Mouse (Mus musculus): ENCODE data around the gene Pla2g12b. TPM values are rescaled to one million over a fixed set of nuclear protein-coding genes. Genes with fewer than 3 reads are reported as not detected.

Gene Pla2g12b
- 57.6 and 60.4 TPM in 2 replicates for polyA plus RNA-seq (2015; fragmentation: Nextera tagmentation; extraction: Ambion mirVana)

GRCm38 (mm10) chr10:59402899-59403792, at the start of gene Pla2g12b:
Pla2g12b (plus strand) TSS chr10:59403660.
- peak within 1 kb of the TSS; percentile 67 for H3K27ac ChIP-seq (ENCODE audit: low read length)
- WGBS (ENCODE audit: insufficient replicate concordance): 49% methylated on average over 21 of the region's 21 CpGs
- H3K4me1 ChIP-seq (ENCODE audit: control insufficient read depth, low read depth, low read length): no peaks in the 10 kb centered on the region; the same call in 1 of the 2 replicates
- H3K4me2 ChIP-seq (ENCODE audit: low read depth, low read length): peak within 1 kb of the TSS; percentile 42
- no peaks in the 10 kb centered on the region for H3K27me3 ChIP-seq (ENCODE audit: control insufficient read depth, insufficient read depth, low read depth, low read length)
- no peaks in the 10 kb centered on the region for H3K36me3 ChIP-seq (ENCODE audit: control insufficient read depth, insufficient read depth)
- ATAC-seq (ENCODE audit: low read depth): peak; percentile 91
- H3K4me3 ChIP-seq (ENCODE audit: low read depth, low read length): peak within 1 kb of the TSS; percentile 57
- H3K9ac ChIP-seq (ENCODE audit: low read depth, low read length): peak within 1 kb of the TSS; percentile 34
- no peaks in the 10 kb centered on the region for H3K9me3 ChIP-seq (replicated peaks; ENCODE audit: control insufficient read depth, low read length)

GRCm38 (mm10) chr10:59354120-59354519, 49.3 kb upstream of the Pla2g12b start:
- no peak overlapping the region for H3K4me2 ChIP-seq (ENCODE audit: low read depth, low read length)
- H3K9ac ChIP-seq (ENCODE audit: low read depth, low read length): no peak overlapping the region
- peaks cover 23% of the 10 kb centered on the region for H3K36me3 ChIP-seq (ENCODE audit: control insufficient read depth, insufficient read depth)
- no peak overlapping the region for H3K4me3 ChIP-seq (ENCODE audit: low read depth, low read length)
- no peaks in the 10 kb centered on the region; the same call in 1 of the 2 replicates for H3K4me1 ChIP-seq (ENCODE audit: control insufficient read depth, low read depth, low read length)
- WGBS (ENCODE audit: insufficient replicate concordance): 85% methylated on average over 12 of the region's 12 CpGs
- ATAC-seq (ENCODE audit: low read depth): no peak
- H3K27me3 ChIP-seq (ENCODE audit: control insufficient read depth, insufficient read depth, low read depth, low read length): no peaks in the 10 kb centered on the region
- H3K9me3 ChIP-seq (replicated peaks; ENCODE audit: control insufficient read depth, low read length): no peaks in the 10 kb centered on the region
- H3K27ac ChIP-seq (ENCODE audit: low read length): no peak overlapping the region

DNA sequence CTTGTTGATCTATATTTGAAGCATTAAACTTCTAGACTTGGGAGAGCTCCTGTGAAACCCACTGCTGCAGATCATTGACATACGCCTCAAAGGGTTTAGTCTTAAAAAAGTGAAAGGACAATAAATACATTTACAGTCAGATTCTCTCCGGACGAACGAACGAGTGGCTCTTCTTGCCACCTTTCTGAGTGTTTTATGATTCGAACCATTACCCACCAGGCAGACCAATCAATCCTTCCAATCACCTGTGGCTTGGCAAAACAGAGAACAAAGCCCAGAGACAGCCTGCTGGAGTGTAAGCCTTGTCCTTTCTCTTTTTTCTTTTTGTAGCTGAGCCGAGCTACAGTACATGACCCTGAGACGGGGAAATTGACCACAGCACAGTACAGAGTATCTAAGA, 48.4 kb upstream of the Pla2g12b start:
- Histone ChIP-seq H3K9ac (ENCODE audit: low read depth, low read length) (no peak overlapping the region), H3K9me3 (replicated peaks; ENCODE audit: control insufficient read depth, low read length) (no peaks in the 10 kb centered on the region), H3K27me3 (ENCODE audit: control insufficient read depth, insufficient read depth, low read depth, low read length) (no peaks in the 10 kb centered on the region), H3K4me2 (ENCODE audit: low read depth, low read length) (no peak overlapping the region), H3K27ac (ENCODE audit: low read length) (no peak overlapping the region), H3K36me3 (ENCODE audit: control insufficient read depth, insufficient read depth) (peaks cover 22% of the 10 kb centered on the region), H3K4me3 (ENCODE audit: low read depth, low read length) (no peak overlapping the region), H3K4me1 (ENCODE audit: control insufficient read depth, low read depth, low read length) (no peaks in the 10 kb centered on the region; the same call in 1 of the 2 replicates)
- no peak for ATAC-seq (ENCODE audit: low read depth)
- WGBS (ENCODE audit: insufficient replicate concordance): 81% methylated on average over 8 of the region's 8 CpGs

DNA sequence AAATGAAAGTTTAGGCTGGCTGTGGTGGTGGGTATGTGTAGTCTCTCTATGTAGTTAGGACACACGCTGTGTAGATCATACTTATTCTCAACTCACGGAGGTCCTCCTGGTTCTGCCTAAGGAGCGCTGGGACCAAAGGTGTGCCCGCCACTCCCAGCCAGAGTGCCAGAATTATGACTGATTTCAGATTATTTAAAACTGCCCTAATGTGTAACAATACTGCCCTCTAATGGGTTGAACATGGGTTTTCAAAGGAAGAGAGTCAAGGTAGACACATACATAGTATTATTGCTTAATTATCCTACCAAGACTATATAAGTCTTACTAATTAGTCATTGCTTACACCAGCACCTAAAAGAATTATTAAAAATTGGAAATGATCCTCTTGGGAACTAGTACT, 44.7 kb upstream of the Pla2g12b start:
- Histone ChIP-seq H3K4me3 (ENCODE audit: low read depth, low read length) (no peak overlapping the region), H3K27ac (ENCODE audit: low read length) (no peak overlapping the region), H3K36me3 (ENCODE audit: control insufficient read depth, insufficient read depth) (peaks cover 23% of the 10 kb centered on the region), H3K27me3 (ENCODE audit: control insufficient read depth, insufficient read depth, low read depth, low read length) (no peaks in the 10 kb centered on the region), H3K9ac (ENCODE audit: low read depth, low read length) (no peak overlapping the region), H3K4me1 (ENCODE audit: control insufficient read depth, low read depth, low read length) (peaks cover 3% of the 10 kb centered on the region), H3K9me3 (replicated peaks; ENCODE audit: control insufficient read depth, low read length) (no peaks in the 10 kb centered on the region), H3K4me2 (ENCODE audit: low read depth, low read length) (no peak overlapping the region)
- WGBS (ENCODE audit: insufficient replicate concordance): 73% methylated on average over 4 of the region's 4 CpGs
- ATAC-seq (ENCODE audit: low read depth): no peak

DNA sequence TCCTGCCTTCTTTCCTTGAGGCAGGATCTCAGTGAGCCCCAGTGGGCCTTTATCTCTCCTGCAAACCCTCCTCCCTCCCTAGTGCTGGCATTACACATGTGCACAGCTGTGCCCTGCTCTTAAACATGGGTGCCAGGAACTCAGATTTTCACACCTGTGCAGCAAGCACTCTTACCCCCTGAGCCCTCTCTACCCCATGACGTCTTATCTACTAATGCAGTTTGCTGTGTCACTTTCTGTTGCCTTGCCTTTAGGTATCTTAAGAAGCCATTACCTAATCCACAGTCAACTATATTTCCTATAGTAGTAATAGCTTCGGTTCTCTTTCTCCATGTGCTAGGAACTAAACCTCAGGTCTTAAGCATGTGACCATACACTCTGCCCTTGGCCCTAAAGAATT, 40.3 kb upstream of the Pla2g12b start:
- Histone ChIP-seq H3K9ac (ENCODE audit: low read depth, low read length) (no peak overlapping the region), H3K36me3 (ENCODE audit: control insufficient read depth, insufficient read depth) (peaks cover 13% of the 10 kb centered on the region), H3K27me3 (ENCODE audit: control insufficient read depth, insufficient read depth, low read depth, low read length) (no peaks in the 10 kb centered on the region), H3K9me3 (replicated peaks; ENCODE audit: control insufficient read depth, low read length) (no peaks in the 10 kb centered on the region), H3K27ac (ENCODE audit: low read length) (no peak overlapping the region), H3K4me1 (ENCODE audit: control insufficient read depth, low read depth, low read length) (peaks cover 6% of the 10 kb centered on the region), H3K4me2 (ENCODE audit: low read depth, low read length) (no peak overlapping the region), H3K4me3 (ENCODE audit: low read depth, low read length) (no peak overlapping the region)
- ATAC-seq (ENCODE audit: low read depth): peak; percentile 47; the same call in 1 of the 2 replicates
- 29% methylated on average over 2 of the region's 2 CpGs for WGBS (ENCODE audit: insufficient replicate concordance)

DNA sequence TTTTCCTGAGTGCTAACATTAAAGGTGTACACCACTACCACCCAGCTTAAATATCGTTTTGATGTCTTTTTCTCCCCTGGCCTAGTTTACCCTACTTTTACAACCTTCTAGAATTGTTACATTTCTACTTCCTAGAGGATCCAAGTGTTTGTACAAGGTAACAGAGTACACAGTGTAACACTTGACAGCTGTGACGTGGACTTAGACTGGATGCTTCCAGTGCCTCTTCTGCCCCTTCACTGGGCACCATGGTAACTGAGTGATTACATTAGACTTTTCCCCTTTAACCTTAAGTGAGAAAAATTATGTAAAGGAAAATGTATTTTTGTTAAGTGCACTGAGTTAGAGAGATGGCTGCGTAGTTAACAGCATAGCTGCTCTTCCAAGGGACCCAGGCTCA, 38.9 kb upstream of the Pla2g12b start:
- peaks cover 23% of the 10 kb centered on the region for H3K36me3 ChIP-seq (ENCODE audit: control insufficient read depth, insufficient read depth)
- WGBS (ENCODE audit: insufficient replicate concordance): 76% methylated on average over 3 of the region's 3 CpGs
- no peak for ATAC-seq (ENCODE audit: low read depth)

DNA sequence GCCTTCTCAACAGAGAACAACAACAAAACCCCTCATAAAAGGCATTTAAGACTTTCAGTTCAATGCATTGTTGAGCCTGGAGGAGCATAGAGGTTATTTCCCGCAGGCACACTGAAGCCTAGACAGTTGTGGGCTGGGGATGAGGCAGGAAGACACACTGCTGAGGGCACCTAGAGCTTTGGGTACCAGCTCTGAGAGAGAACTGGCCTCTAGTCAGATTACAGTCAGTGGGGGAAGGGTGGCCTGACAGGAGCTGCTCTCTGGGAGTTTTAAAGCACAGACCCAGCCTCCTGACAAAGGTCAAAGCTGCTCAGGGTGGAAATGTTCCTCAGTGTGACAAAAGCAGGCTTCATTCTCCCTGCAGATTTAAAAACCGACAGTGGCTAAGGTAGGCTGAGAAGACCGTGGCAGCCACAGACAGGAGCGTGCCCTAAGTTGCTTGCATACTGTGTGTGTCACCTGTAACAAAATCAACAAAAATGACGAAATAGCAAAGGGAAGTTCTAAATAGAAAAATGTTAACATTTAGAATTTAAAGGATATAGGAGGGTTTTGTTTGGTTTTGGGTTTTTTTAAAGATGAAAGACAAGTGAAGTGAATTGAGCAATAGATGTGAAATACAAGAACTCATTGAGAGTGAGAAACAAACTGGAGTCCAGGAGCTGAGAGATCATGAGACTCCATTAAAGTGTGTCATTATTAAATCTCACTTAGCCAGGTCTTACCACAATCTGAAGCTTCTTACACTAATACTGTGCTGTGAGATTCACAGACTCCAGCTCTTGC, 37.5 kb upstream of the Pla2g12b start:
- no peak overlapping the region for H3K4me2 ChIP-seq (ENCODE audit: low read depth, low read length)
- peak; percentile 61 for ATAC-seq (ENCODE audit: low read depth)
- no peak overlapping the region for H3K4me3 ChIP-seq (ENCODE audit: low read depth, low read length)
- H3K9ac ChIP-seq (ENCODE audit: low read depth, low read length): no peak overlapping the region
- H3K27ac ChIP-seq (ENCODE audit: low read length): no peak overlapping the region
- peaks cover 6% of the 10 kb centered on the region for H3K4me1 ChIP-seq (ENCODE audit: control insufficient read depth, low read depth, low read length)
- no peaks in the 10 kb centered on the region for H3K9me3 ChIP-seq (replicated peaks; ENCODE audit: control insufficient read depth, low read length)
- WGBS (ENCODE audit: insufficient replicate concordance): 71% methylated on average over 5 of the region's 5 CpGs
- H3K36me3 ChIP-seq (ENCODE audit: control insufficient read depth, insufficient read depth): peaks cover 27% of the 10 kb centered on the region
- no peaks in the 10 kb centered on the region for H3K27me3 ChIP-seq (ENCODE audit: control insufficient read depth, insufficient read depth, low read depth, low read length)

More for the DNA sequence above, 38.9 kb upstream of the Pla2g12b start:
- Histone ChIP-seq H3K4me3 (ENCODE audit: low read depth, low read length) (no peak overlapping the region), H3K27me3 (ENCODE audit: control insufficient read depth, insufficient read depth, low read depth, low read length) (no peaks in the 10 kb centered on the region), H3K9ac (ENCODE audit: low read depth, low read length) (no peak overlapping the region), H3K4me2 (ENCODE audit: low read depth, low read length) (no peak overlapping the region), H3K27ac (ENCODE audit: low read length) (no peak overlapping the region), H3K4me1 (ENCODE audit: control insufficient read depth, low read depth, low read length) (peaks cover 6% of the 10 kb centered on the region), H3K9me3 (replicated peaks; ENCODE audit: control insufficient read depth, low read length) (no peaks in the 10 kb centered on the region)

DNA sequence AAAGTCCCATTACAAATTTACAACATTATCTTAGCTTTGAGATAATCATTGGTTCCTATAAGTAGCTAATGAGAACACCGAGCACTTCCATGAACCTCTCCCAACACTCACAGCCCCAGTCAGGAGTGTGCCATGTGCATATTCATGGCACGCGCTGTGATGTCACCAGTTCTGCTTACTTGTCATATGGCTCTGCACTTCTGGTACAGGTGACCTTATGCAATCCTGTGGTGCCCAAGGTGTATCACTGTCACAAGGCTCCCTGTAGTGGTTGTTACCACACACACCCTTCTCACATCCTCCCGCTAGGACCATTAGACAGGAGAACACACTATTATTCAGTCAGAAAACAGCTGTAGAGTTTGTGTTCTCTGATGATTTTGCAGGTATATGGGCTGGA, 36.7 kb upstream of the Pla2g12b start:
- Histone ChIP-seq H3K27me3 (ENCODE audit: control insufficient read depth, insufficient read depth, low read depth, low read length) (no peaks in the 10 kb centered on the region), H3K4me3 (ENCODE audit: low read depth, low read length) (no peak overlapping the region), H3K9me3 (replicated peaks; ENCODE audit: control insufficient read depth, low read length) (no peaks in the 10 kb centered on the region), H3K36me3 (ENCODE audit: control insufficient read depth, insufficient read depth) (peaks cover 27% of the 10 kb centered on the region), H3K9ac (ENCODE audit: low read depth, low read length) (no peak overlapping the region), H3K27ac (ENCODE audit: low read length) (no peak overlapping the region), H3K4me1 (ENCODE audit: control insufficient read depth, low read depth, low read length) (peaks cover 6% of the 10 kb centered on the region), H3K4me2 (ENCODE audit: low read depth, low read length) (no peak overlapping the region)
- ATAC-seq (ENCODE audit: low read depth): no peak
- 90% methylated on average over 4 of the region's 4 CpGs for WGBS (ENCODE audit: insufficient replicate concordance)
